Mouse (Mus musculus) megakaryocyte-erythroid progenitor cell, adult 5-6 weeks (primary cell): ENCODE measurements around the gene Prkn. TPM values are rescaled to one million over a fixed set of nuclear protein-coding genes. Genes with fewer than 3 reads are reported as not detected.

Experiments
- ATAC-seq: replicated peaks from 2 replicates; pipeline ENCODE4 v1.8.0; 2016; ENCODE audit warnings: mild to moderate bottlenecking, inconsistent platforms; ENCODE audit not compliant: severe bottlenecking, poor library complexity, low FRiP score, low TSS enrichment
- total RNA-seq, 2 experiments: library from RNA; stranded (forward) in 1 of 2; stranded (reverse) in 1 of 2; fragments of 200-1000, 215-1000 nt in 1 of 2; fragments of >200 nt in 1 of 2; fragmentation: Nextera tagmentation in 1 of 2; gene quantifications; 2 replicates each; pipeline ENCODE4 v1.2.3; 2014 to 2017

Prkn gene
- total RNA-seq, 2 experiments from 2014 or later, result 3.1 to 5.9 TPM

GRCm38 (mm10) chr17:12076816-12077215 lies 1236.6 kb downstream of the Prkn start:
- ATAC-seq, result no peak

GRCm38 (mm10) chr17:12080656-12081495 lies 1240.7 kb downstream of the Prkn start:
- no peak for ATAC-seq

- no peak for ATAC-seq
These were observed 1242.0 kb downstream of the Prkn start for GRCm38 (mm10) chr17:12082201-12082600.

DNA sequence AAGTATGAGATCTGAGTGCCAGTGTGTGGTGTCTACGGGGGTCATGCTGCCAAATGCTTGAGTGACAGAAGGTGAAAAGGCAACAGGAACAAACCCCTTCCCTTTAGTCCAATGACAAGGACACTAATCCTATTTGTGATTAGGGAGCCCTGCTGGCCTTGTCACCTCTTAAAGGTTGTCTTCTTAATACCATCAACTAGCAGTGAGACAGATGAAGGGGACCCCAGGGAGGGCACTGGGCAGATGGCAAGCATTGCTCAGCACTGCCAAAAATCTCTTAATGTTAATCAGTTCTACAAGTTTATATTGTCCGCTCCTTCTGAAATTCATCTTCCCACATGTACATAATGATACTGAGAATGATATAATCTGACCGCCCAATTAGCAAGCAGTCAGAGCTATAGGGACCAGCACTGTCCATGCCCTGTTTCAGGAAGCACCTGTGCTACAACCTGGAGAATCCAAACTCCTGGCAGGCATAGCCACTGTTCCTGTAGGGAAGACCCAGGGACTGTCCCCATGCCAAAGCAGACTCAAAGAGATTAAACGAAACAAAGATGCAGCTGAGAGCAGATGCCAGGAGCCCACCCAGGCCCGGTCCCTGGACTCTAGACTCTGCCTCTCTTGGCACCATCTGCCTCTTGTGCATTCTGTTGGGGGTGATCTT lies 1250.2 kb downstream of the Prkn start:
- ATAC-seq, result no peak

- no peak for ATAC-seq
These were observed 1252.8 kb downstream of the Prkn start for GRCm38 (mm10) chr17:12092901-12093564.

- ATAC-seq, result no peak
These were observed 1253.8 kb downstream of the Prkn start for GRCm38 (mm10) chr17:12094016-12094415.

GRCm38 (mm10) chr17:12094827-12095590 lies 1254.8 kb downstream of the Prkn start:
- no peak for ATAC-seq

GRCm38 (mm10) chr17:12099415-12099814 lies 1259.2 kb downstream of the Prkn start:
- no peak for ATAC-seq

- ATAC-seq, result no peak
These were observed 1262.1 kb downstream of the Prkn start for GRCm38 (mm10) chr17:12102326-12102725.

DNA sequence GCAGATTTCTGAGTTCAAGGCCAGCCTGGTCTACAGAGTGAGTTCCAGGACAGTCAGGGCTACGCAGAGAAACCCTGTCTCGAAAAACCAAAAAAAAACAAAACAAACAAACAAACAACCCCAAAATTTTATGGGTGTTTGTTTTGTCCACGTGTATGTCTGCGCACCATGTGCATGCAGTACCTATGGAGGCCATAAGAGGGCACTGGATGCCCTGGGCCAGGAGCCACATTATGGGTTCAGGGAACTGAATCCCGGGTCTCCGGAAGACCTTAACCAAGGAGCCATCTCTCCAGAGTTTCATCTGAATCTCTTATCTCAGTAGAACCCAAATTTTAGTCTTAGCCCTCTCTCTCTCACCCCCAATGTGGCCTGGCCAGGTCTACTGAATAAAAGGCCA lies 1263.6 kb downstream of the Prkn start:
- ATAC-seq, result peak; percentile 51; the same call in 1 of the 2 replicates

- 0 out of 2 replicates have a peak, but pooled peaks have one; percentile 42 for ATAC-seq
These were observed 1264.1 kb downstream of the Prkn start for GRCm38 (mm10) chr17:12104245-12104644.

GRCm38 (mm10) chr17:12104690-12105089 lies 1264.5 kb downstream of the Prkn start:
- peak; percentile 43; the same call in 1 of the 2 replicates for ATAC-seq

GRCm38 (mm10) chr17:12106255-12106654 lies 1266.1 kb downstream of the Prkn start:
- no peak for ATAC-seq

Other genes starting within 250 kb of the Prkn start
- gene Pacrg, start 73 bp upstream of the Prkn start, total RNA-seq (2014; fragmentation: Nextera tagmentation), result not detected in 2 replicates
- 1.7 TPM in 1 of 2 replicates, not detected in the other for gene Pacrg, start 73 bp upstream of the Prkn start, total RNA-seq (2017)